Mouse (Mus musculus) forebrain, embryonic 15.5 days (tissue): ENCODE measurements at regions not wholly inside any gene's neighbourhood (a gene's known extent, or its start where the extent isn't known, plus 50 kb on each side); places are given as distances from the start of the nearest gene placed in this dataset.

ENCODE experiments used
- ATAC-seq: fragments of 200-750 bp; cut with Nextera tagmentation; replicated peaks from 2 replicates; pipeline ENCODE4 v1.8.0; 2017; ENCODE audit warnings: mild to moderate bottlenecking, moderate TSS enrichment, moderate library complexity
- H3K27ac ChIP-seq: fragments of 300-500 bp; sonication (generic); replicated peaks from 2 replicates; pipeline ENCODE4 v1.5.1; 2015; ENCODE audit warnings: mild to moderate bottlenecking, inconsistent platforms
- H3K27me3 ChIP-seq: fragments of 300-500 bp; sonication (generic); 2 replicates; pipeline ENCODE4 v1.6.1; 2015; ENCODE audit warnings: inconsistent platforms
- H3K36me3 ChIP-seq: fragments of 300-500 bp; sonication (generic); 2 replicates; pipeline ENCODE4 v1.6.1; 2015; ENCODE audit warnings: mild to moderate bottlenecking, inconsistent platforms
- H3K4me1 ChIP-seq: fragments of 300-500 bp; sonication (generic); 2 replicates; pipeline ENCODE4 v1.6.1; 2015; ENCODE audit warnings: inconsistent platforms
- H3K4me2 ChIP-seq: fragments of 300-500 bp; sonication (generic); replicated peaks from 2 replicates; pipeline ENCODE4 v1.6.1; 2015; ENCODE audit warnings: mild to moderate bottlenecking, inconsistent platforms
- H3K4me3 ChIP-seq: fragments of 300-500 bp; sonication (generic); 2 replicates; pipeline ENCODE4 v1.5.1; 2015; ENCODE audit warnings: mild to moderate bottlenecking, inconsistent platforms
- H3K9ac ChIP-seq: fragments of 300-500 bp; sonication (generic); replicated peaks from 2 replicates; pipeline ENCODE4 v1.6.1; 2015; ENCODE audit warnings: mild to moderate bottlenecking, inconsistent platforms
- H3K9me3 ChIP-seq: fragments of 300-500 bp; sonication (generic); 2 replicates; pipeline ENCODE4 v1.6.1; 2016; ENCODE audit warnings: inconsistent platforms
- WGBS: fragments of 180-500 bp; shearing (Covaris S2); methylation state at CpG from one replicate; pipeline ENCODE4 v1.1.7; 2015; ENCODE audit warnings: mixed read lengths; 5-methylcytosine and 5-hydroxymethylcytosine counted together

GRCm38 (mm10) chr2:54281966-54282365, 154.2 kb upstream of the Galnt13 start:
- H3K4me3 ChIP-seq: no peak overlapping the region
- ATAC-seq: no peak

GRCm38 (mm10) chr2:54283876-54284275, 152.2 kb upstream of the Galnt13 start:
- H3K9ac ChIP-seq: no peak overlapping the region
- H3K27me3 ChIP-seq: no peaks in the 10 kb centered on the region
- H3K9me3 ChIP-seq: no peaks in the 10 kb centered on the region
- ATAC-seq: no peak
- H3K4me1 ChIP-seq: no peaks in the 10 kb centered on the region
- no peak overlapping the region for H3K4me2 ChIP-seq
- H3K27ac ChIP-seq: no peak overlapping the region
- no peaks in the 10 kb centered on the region for H3K36me3 ChIP-seq
- 91% methylated on average over 2 of the region's 2 CpGs for WGBS
- H3K4me3 ChIP-seq: no peak overlapping the region

More at GRCm38 (mm10) chr2:54281966-54282365, 154.2 kb upstream of the Galnt13 start:
- Histone ChIP-seq H3K27ac (no peak overlapping the region), H3K27me3 (no peaks in the 10 kb centered on the region), H3K36me3 (no peaks in the 10 kb centered on the region), H3K9ac (no peak overlapping the region), H3K4me1 (no peaks in the 10 kb centered on the region), H3K9me3 (no peaks in the 10 kb centered on the region), H3K4me2 (no peak overlapping the region)
- WGBS: 78% methylated on average over 1 of the region's 1 CpGs

GRCm38 (mm10) chr2:54305473-54305872, 130.6 kb upstream of the Galnt13 start:
- Histone ChIP-seq H3K9me3 (no peaks in the 10 kb centered on the region), H3K9ac (no peak overlapping the region), H3K4me1 (no peaks in the 10 kb centered on the region), H3K4me2 (no peak overlapping the region), H3K27me3 (no peaks in the 10 kb centered on the region), H3K27ac (no peak overlapping the region), H3K36me3 (no peaks in the 10 kb centered on the region), H3K4me3 (no peak overlapping the region)
- no peak for ATAC-seq
- WGBS: 92% methylated on average over 4 of the region's 4 CpGs

- 60% methylated on average over 3 of the region's 3 CpGs for WGBS
- Histone ChIP-seq H3K27me3 (no peaks in the 10 kb centered on the region), H3K4me3 (no peak overlapping the region), H3K36me3 (no peaks in the 10 kb centered on the region), H3K4me2 (no peak overlapping the region), H3K4me1 (no peaks in the 10 kb centered on the region), H3K9me3 (no peaks in the 10 kb centered on the region), H3K9ac (no peak overlapping the region), H3K27ac (no peak overlapping the region)
- no peak for ATAC-seq
Observed at GRCm38 (mm10) chr2:54318559-54318958, 117.6 kb upstream of the Galnt13 start.

- ATAC-seq: no peak; the same call in 1 of the 2 replicates
- WGBS: 73% methylated on average over 3 of the region's 3 CpGs
- Histone ChIP-seq H3K36me3 (no peaks in the 10 kb centered on the region), H3K27me3 (no peaks in the 10 kb centered on the region), H3K27ac (no peak overlapping the region), H3K9me3 (no peaks in the 10 kb centered on the region), H3K4me2 (no peak overlapping the region), H3K4me1 (0 out of 2 replicates have a peak, but pooled peaks cover 7% of the 10 kb centered on the region), H3K4me3 (no peak overlapping the region), H3K9ac (no peak overlapping the region)
Observed at GRCm38 (mm10) chr2:54366963-54367362, 69.2 kb upstream of the Galnt13 start.

GRCm38 (mm10) chr2:54379279-54379678, 56.8 kb upstream of the Galnt13 start:
- Histone ChIP-seq H3K4me1 (peaks cover 5% of the 10 kb centered on the region; the same call in 1 of the 2 replicates), H3K9me3 (no peaks in the 10 kb centered on the region), H3K9ac (no peak overlapping the region), H3K36me3 (no peaks in the 10 kb centered on the region), H3K27ac (no peak overlapping the region), H3K4me3 (no peak overlapping the region), H3K27me3 (no peaks in the 10 kb centered on the region), H3K4me2 (no peak overlapping the region)
- ATAC-seq: 0 out of 2 replicates have a peak, but pooled peaks have one; percentile 66
- WGBS: 48% methylated on average over 2 of the region's 2 CpGs
